Mouse (Mus musculus) midbrain, embryonic 14.5 days (tissue): Measurements from ENCODE around the gene Hmcn1. TPM values are rescaled to one million over a fixed set of nuclear protein-coding genes. Genes with fewer than 3 reads are reported as not detected.

Experiments used
- ATAC-seq: fragments of 200-750 bp; cut with Nextera tagmentation; 2 replicates; pipeline ENCODE4 v1.8.0; 2017; ENCODE audit warnings: moderate number of reproducible peaks, moderate library complexity; ENCODE audit not compliant: low FRiP score, low TSS enrichment
- DNase-seq: peaks from one replicate; pipeline ENCODE4 v3.0.0-alpha.2; 2015
- H3K27ac ChIP-seq: fragments of 300-500 bp; sonication (generic); replicated peaks from 2 replicates; pipeline ENCODE4 v1.5.1; 2014; ENCODE audit warnings: mild to moderate bottlenecking, low read depth, low read length, moderate library complexity
- H3K27me3 ChIP-seq: fragments of 300-500 bp; sonication (generic); 2 replicates; pipeline ENCODE4 v1.6.1; 2014; ENCODE audit warnings: low read length, control low read depth, mixed read lengths; ENCODE audit not compliant: control insufficient read depth, insufficient read depth
- H3K36me3 ChIP-seq: fragments of 300-500 bp; sonication (generic); 2 replicates; pipeline ENCODE4 v1.6.1; 2014; ENCODE audit warnings: low read length, control low read depth; ENCODE audit not compliant: control insufficient read depth, insufficient read depth
- H3K4me1 ChIP-seq: fragments of 300-500 bp; sonication (generic); 2 replicates; pipeline ENCODE4 v1.6.1; 2014; ENCODE audit warnings: mild to moderate bottlenecking, antibody characterized with exemption, low read length, control low read depth; ENCODE audit not compliant: control insufficient read depth, insufficient read depth
- H3K4me2 ChIP-seq: fragments of 300-500 bp; sonication (generic); 2 replicates; pipeline ENCODE4 v1.6.1; 2014; ENCODE audit warnings: mild to moderate bottlenecking, low read length, moderate library complexity
- H3K4me3 ChIP-seq: fragments of 300-500 bp; sonication (generic); replicated peaks from 2 replicates; pipeline ENCODE4 v1.5.1; 2014; ENCODE audit warnings: low read depth, low read length
- H3K9ac ChIP-seq: fragments of 300-500 bp; sonication (generic); replicated peaks from 2 replicates; pipeline ENCODE4 v1.6.1; 2014; ENCODE audit warnings: mild to moderate bottlenecking, low read length, moderate library complexity
- H3K9me3 ChIP-seq: fragments of 300-500 bp; sonication (generic); 2 replicates; pipeline ENCODE4 v1.6.1; 2016; ENCODE audit warnings: low read length, control low read depth, mixed read lengths; ENCODE audit not compliant: control insufficient read depth
- WGBS: fragments of 180-500 bp; shearing (Covaris S2); extraction: QIAGEN DNeasy Blood & Tissue Kit; methylation state at CpG from one replicate; pipeline ENCODE4 v1.1.7; 2014; 5-methylcytosine and 5-hydroxymethylcytosine counted together
- polyA plus RNA-seq: library from polyadenylated mRNA; unstranded; fragments of >200 nt; fragmentation: Nextera tagmentation; extraction: Ambion mirVana; gene quantifications from 2 replicates; pipeline ENCODE4 v1.2.1, GENCODE M21; 2014

Gene Hmcn1
- polyA plus RNA-seq, 1 experiment from 2014 or later, result 1.5 TPM

- H3K36me3 ChIP-seq, result no peaks in the 10 kb centered on the region
- ATAC-seq (0 out of 2 replicates have a peak, but pooled peaks have one; percentile 24), DNase-seq (no peak)
- WGBS, result 65% methylated on average over 4 of the region's 4 CpGs
- no peaks in the 10 kb centered on the region for H3K27me3 ChIP-seq
- no peak overlapping the region for H3K4me3 ChIP-seq
- H3K9ac ChIP-seq, result no peak overlapping the region
- H3K4me1 ChIP-seq, result no peaks in the 10 kb centered on the region
- no peak overlapping the region for H3K4me2 ChIP-seq
- H3K27ac ChIP-seq, result no peak overlapping the region
- H3K9me3 ChIP-seq, result no peaks in the 10 kb centered on the region
Observed at GRCm38 (mm10) chr1:150877920-150878319, 115.3 kb downstream of the Hmcn1 start.

DNA sequence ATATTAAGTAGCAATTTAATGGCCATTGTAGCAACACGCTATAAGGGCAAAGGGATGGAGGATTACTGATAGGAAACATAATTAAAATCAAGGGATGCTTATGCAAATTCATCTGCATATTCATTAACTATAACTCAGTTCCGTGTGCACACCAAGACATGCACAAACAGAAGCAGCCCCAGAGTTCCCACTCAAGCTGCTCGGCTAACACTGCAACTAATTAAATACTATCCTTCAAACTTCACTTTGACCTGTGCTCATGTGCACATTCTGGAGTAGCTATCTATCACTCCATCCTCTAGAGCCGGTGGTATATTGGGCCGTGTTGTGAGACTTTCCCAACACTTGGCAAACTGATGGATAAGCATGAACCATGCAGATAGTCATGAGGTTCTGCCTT, 119.2 kb downstream of the Hmcn1 start:
- WGBS, result 68% methylated on average over 5 of the region's 5 CpGs

DNA sequence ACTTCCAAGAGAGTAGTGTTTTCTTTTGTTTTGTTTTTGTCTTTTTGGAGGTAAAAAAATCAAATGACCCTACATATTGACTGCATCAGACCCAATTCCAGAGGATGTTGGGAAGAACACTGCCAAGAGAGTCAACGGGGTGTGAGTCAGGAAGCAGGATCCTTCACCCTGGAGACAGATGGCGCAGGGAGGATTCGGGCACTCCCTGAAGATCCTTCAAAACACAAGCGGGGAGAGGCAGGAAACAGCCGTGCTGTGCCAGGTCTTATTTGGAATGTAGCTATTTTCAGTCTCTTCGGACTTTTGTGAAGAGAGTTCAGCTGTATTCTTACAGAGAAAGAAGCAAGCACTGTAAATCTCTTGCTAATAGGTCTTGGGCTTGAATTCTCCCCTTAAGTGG, 120.0 kb downstream of the Hmcn1 start:
- no peaks in the 10 kb centered on the region for H3K9me3 ChIP-seq
- no peak overlapping the region for H3K9ac ChIP-seq
- ATAC-seq (no peak), DNase-seq (no peak)
- H3K4me3 ChIP-seq, result no peak overlapping the region
- H3K4me2 ChIP-seq, result no peak overlapping the region
- no peaks in the 10 kb centered on the region for H3K4me1 ChIP-seq
- H3K36me3 ChIP-seq, result no peaks in the 10 kb centered on the region
- 87% methylated on average over 6 of the region's 6 CpGs for WGBS
- H3K27ac ChIP-seq, result no peak overlapping the region
- H3K27me3 ChIP-seq, result no peaks in the 10 kb centered on the region

More for the DNA sequence above, 119.2 kb downstream of the Hmcn1 start:
- H3K9me3 ChIP-seq, result no peaks in the 10 kb centered on the region
- peak; percentile 41; the same call in 1 of the 2 replicates for ATAC-seq
- H3K36me3 ChIP-seq, result no peaks in the 10 kb centered on the region
- no peak for DNase-seq
- H3K9ac ChIP-seq, result no peak overlapping the region
- H3K4me1 ChIP-seq, result no peaks in the 10 kb centered on the region
- H3K4me3 ChIP-seq, result no peak overlapping the region
- no peak overlapping the region for H3K4me2 ChIP-seq
- H3K27me3 ChIP-seq, result no peaks in the 10 kb centered on the region
- H3K27ac ChIP-seq, result no peak overlapping the region

- no peaks in the 10 kb centered on the region for H3K27me3 ChIP-seq
- WGBS, result 93% methylated on average over 3 of the region's 3 CpGs
- no peaks in the 10 kb centered on the region for H3K4me1 ChIP-seq
- no peak overlapping the region for H3K4me2 ChIP-seq
- DNase-seq (no peak), ATAC-seq (no peak)
- no peaks in the 10 kb centered on the region for H3K36me3 ChIP-seq
- H3K9me3 ChIP-seq, result no peaks in the 10 kb centered on the region
- no peak overlapping the region for H3K27ac ChIP-seq
- H3K9ac ChIP-seq, result no peak overlapping the region
- H3K4me3 ChIP-seq, result no peak overlapping the region
Observed at GRCm38 (mm10) chr1:150872105-150872504, 121.1 kb downstream of the Hmcn1 start.

- H3K27me3 ChIP-seq, result no peaks in the 10 kb centered on the region
- DNase-seq (no peak), ATAC-seq (no peak)
- no peaks in the 10 kb centered on the region for H3K4me1 ChIP-seq
- H3K4me3 ChIP-seq, result no peak overlapping the region
- H3K27ac ChIP-seq, result no peak overlapping the region
- no peak overlapping the region for H3K9ac ChIP-seq
- no peaks in the 10 kb centered on the region for H3K9me3 ChIP-seq
- H3K4me2 ChIP-seq, result no peak overlapping the region
- H3K36me3 ChIP-seq, result no peaks in the 10 kb centered on the region
Observed at GRCm38 (mm10) chr1:150869189-150869588, 124.0 kb downstream of the Hmcn1 start.

DNA sequence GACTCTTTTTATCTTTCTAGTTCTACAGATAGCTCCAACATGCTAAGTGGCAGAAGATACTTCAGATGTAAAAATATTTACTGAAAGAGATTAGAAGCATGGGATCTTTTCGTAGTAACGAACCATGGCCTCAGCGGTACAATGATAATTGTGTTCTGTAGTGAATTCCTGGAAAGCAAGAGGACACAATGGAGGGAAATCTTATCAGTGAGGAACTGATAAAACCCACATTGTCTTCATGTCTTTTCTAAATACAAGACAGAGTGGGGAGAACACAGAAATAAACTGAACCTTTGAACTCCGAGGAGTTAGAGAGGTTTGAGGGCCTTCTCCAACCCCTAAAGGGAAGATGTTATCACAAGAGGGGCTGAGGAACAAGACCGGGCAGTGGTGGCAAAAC, 126.6 kb downstream of the Hmcn1 start:
- ATAC-seq (no peak), DNase-seq (no peak)
- WGBS, result 80% methylated on average over 5 of the region's 5 CpGs
- Histone ChIP-seq H3K27me3 (no peaks in the 10 kb centered on the region), H3K9ac (no peak overlapping the region), H3K36me3 (no peaks in the 10 kb centered on the region), H3K4me3 (no peak overlapping the region), H3K4me1 (no peaks in the 10 kb centered on the region), H3K9me3 (no peaks in the 10 kb centered on the region), H3K4me2 (no peak overlapping the region), H3K27ac (no peak overlapping the region)

DNA sequence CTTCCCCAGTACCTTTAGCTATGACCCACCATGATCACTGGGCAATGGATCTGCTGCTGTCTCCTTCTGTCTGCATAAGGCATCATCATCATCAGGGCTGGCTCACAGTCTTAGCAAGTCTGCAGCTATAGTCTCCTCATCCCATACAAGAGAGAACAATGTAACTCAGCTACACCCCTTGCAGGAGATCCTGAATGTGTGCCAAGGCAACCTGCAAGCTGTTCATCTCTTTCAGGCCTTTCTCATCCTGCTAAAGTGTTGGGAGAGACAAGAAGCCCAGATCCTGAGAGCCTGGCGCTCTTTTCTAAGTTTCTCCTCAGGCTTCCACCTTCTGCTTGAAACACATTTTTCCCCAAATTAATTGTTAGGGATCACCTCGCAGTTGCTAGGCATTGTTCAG, 135.5 kb downstream of the Hmcn1 start:
- Histone ChIP-seq H3K36me3 (no peaks in the 10 kb centered on the region), H3K27me3 (no peaks in the 10 kb centered on the region), H3K27ac (no peak overlapping the region), H3K4me3 (no peak overlapping the region), H3K4me2 (no peak overlapping the region), H3K9me3 (no peaks in the 10 kb centered on the region), H3K4me1 (no peaks in the 10 kb centered on the region), H3K9ac (no peak overlapping the region)
- ATAC-seq (no peak), DNase-seq (no peak)
- 70% methylated on average over 2 of the region's 2 CpGs for WGBS

DNA sequence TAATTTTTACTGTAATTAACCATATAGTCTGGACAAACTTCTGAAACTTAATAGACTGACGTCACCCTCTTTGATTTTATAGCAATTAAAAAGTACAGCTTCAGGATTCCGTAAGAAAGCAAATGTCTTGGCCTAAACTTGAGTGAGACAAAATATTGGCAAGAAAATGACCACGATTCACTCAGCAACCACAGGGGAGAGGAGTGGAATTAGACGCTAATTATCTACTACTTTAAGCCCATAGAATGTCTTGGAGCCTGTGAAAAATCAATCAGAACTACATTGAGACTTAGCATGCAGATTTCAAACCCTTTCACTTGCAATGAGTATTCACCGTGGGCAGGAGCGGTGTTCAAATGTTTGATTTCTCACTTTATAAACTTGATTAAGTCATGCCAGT, 159.8 kb downstream of the Hmcn1 start:
- Histone ChIP-seq H3K9me3 (no peaks in the 10 kb centered on the region), H3K27ac (no peak overlapping the region), H3K4me3 (no peak overlapping the region), H3K9ac (no peak overlapping the region), H3K36me3 (no peaks in the 10 kb centered on the region), H3K4me1 (no peaks in the 10 kb centered on the region), H3K4me2 (no peak overlapping the region), H3K27me3 (no peaks in the 10 kb centered on the region)
- no peak for ATAC-seq
- no peak for DNase-seq
- WGBS, result 80% methylated on average over 6 of the region's 6 CpGs

DNA sequence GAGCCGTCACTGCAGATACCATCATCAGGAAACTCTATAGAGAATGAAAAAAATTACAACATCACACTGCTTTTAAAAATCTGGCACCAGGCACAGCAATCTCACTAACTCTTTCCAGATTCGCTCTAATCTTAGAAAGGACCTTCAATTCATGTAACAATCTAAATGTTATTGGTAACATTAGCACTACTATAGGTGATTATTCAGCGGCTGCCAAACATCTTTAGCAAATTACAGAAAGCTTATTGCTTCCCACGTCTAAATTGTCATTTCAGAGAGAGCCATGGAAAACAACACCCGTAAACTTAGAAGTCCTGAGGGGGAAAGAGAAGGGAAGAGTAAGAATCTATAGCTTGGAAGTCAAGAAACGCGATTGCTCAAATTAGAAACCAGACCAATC, 163.4 kb downstream of the Hmcn1 start:
- no peak overlapping the region for H3K4me3 ChIP-seq
- no peak for ATAC-seq
- WGBS, result 83% methylated on average over 7 of the region's 7 CpGs
- H3K27me3 ChIP-seq, result no peaks in the 10 kb centered on the region
- no peaks in the 10 kb centered on the region for H3K36me3 ChIP-seq
- DNase-seq, result no peak
- H3K4me2 ChIP-seq, result no peak overlapping the region
- no peak overlapping the region for H3K9ac ChIP-seq
- no peaks in the 10 kb centered on the region for H3K9me3 ChIP-seq
- H3K27ac ChIP-seq, result no peak overlapping the region
- H3K4me1 ChIP-seq, result no peaks in the 10 kb centered on the region
